Mouse (Mus musculus) ZHBTc4 (cell line): ENCODE results near the gene Mvp.

Source experiments
- DNase-seq: peaks from one replicate; pipeline ENCODE4 v3.0.0-alpha.2; 2011; ENCODE audit warnings: low read depth, low spot score

The Mvp gene

GRCm38 (mm10) chr7:127014320-127014719 is at the start of gene Mvp:
Gene Mvp (minus strand): TSS chr7:127014621.
- peak; percentile 75 for DNase-seq

GRCm38 (mm10) chr7:127055026-127055585 is 40.7 kb upstream of the Mvp start:
- no peak for DNase-seq

- peak; percentile 92 for DNase-seq
These were observed 27.6 kb upstream of the Mvp start, which contains the start of gene Kif22 for GRCm38 (mm10) chr7:127041851-127042672. Gene Kif22 (minus strand): TSS chr7:127042471.

GRCm38 (mm10) chr7:127031244-127031643 is 16.8 kb upstream of the Mvp start:
- DNase-seq = peak; percentile 55

GRCm38 (mm10) chr7:127030172-127030571 is 15.8 kb upstream of the Mvp start:
- DNase-seq = no peak

- no peak for DNase-seq
These were observed 13.5 kb upstream of the Mvp start for GRCm38 (mm10) chr7:127027885-127028284.

GRCm38 (mm10) chr7:127026984-127027726 is 12.7 kb upstream of the Mvp start, which contains the start of gene Maz:
Gene Maz (minus strand): TSS chr7:127027037.
- peak; percentile 100 for DNase-seq

GRCm38 (mm10) chr7:127026616-127026983 is 12.2 kb upstream of the Mvp start:
- no peak for DNase-seq

- peak; percentile 87 for DNase-seq
These were observed 11.8 kb upstream of the Mvp start for GRCm38 (mm10) chr7:127026161-127026600.

- peak; percentile 62 for DNase-seq
These were observed 11.2 kb upstream of the Mvp start for GRCm38 (mm10) chr7:127025556-127026160.

GRCm38 (mm10) chr7:127024755-127025555 is 10.5 kb upstream of the Mvp start:
- DNase-seq = peak; percentile 86

- DNase-seq = no peak
These were observed 9.7 kb upstream of the Mvp start for GRCm38 (mm10) chr7:127023896-127024690.

GRCm38 (mm10) chr7:127023272-127023691 is 8.9 kb upstream of the Mvp start:
- no peak for DNase-seq

- DNase-seq = no peak
These were observed 8.3 kb upstream of the Mvp start for GRCm38 (mm10) chr7:127022528-127023271.

- peak; percentile 53 for DNase-seq
These were observed 7.4 kb upstream of the Mvp start for GRCm38 (mm10) chr7:127021563-127022527.

- DNase-seq = peak; percentile 63
These were observed 6.6 kb upstream of the Mvp start, which contains the start of the genes Gm42742 and Prrt2 for GRCm38 (mm10) chr7:127020901-127021562. Gene Gm42742 (minus strand): TSS chr7:127021097. Gene Prrt2 (minus strand): TSS chr7:127021211.

- DNase-seq = no peak
These were observed 6.1 kb upstream of the Mvp start for GRCm38 (mm10) chr7:127020491-127020890.
